Mouse (Mus musculus) splenic B cell, adult 2 months (primary cell): ENCODE results near the gene Znrf1.

Experiments
- DNase-seq: peaks from one replicate; pipeline ENCODE4 v3.0.0-alpha.2; 2011; ENCODE audit warnings: low read depth, low spot score
- H3K27me3 ChIP-seq: 2 replicates; pipeline ENCODE4 v1.6.1; 2012; ENCODE audit warnings: mild to moderate bottlenecking, low read length, moderate library complexity, mixed read lengths; ENCODE audit not compliant: control insufficient read depth, poor library complexity, insufficient read depth, severe bottlenecking
- H3K36me3 ChIP-seq: 2 replicates; pipeline ENCODE4 v1.6.1; 2012; ENCODE audit warnings: mild to moderate bottlenecking, low read length, moderate library complexity, mixed read lengths; ENCODE audit not compliant: control insufficient read depth, poor library complexity, insufficient read depth, severe bottlenecking

The Znrf1 gene

GRCm38 (mm10) chr8:111618273-111618672, 82.4 kb downstream of the Znrf1 start:
- H3K27me3 ChIP-seq, result no peaks in the 10 kb centered on the region
- no peaks in the 10 kb centered on the region for H3K36me3 ChIP-seq
- no peak for DNase-seq

GRCm38 (mm10) chr8:111619936-111620335, 84.0 kb downstream of the Znrf1 start:
- Histone ChIP-seq H3K27me3 (no peaks in the 10 kb centered on the region), H3K36me3 (no peaks in the 10 kb centered on the region)
- DNase-seq, result no peak

DNA sequence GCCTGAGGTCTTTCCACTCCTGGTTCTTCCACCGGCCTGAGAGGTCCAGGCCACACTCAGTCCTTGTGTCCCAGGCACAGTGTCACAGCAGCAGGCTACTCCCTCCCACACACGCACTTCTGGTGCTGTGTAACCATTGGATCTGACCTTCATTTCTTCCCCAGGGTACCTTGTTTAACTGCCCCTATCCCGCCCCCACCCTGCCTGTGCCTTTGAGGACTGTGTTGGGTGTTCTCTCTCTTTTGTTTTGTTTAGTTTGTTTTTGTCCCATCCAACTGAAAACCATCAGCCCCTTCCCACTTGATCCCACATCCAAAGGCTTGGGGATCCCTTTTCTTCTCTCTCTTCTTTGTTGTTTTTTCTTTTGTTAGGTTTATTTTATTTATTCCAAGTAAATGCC, 86.2 kb downstream of the Znrf1 start:
- Histone ChIP-seq H3K27me3 (no peaks in the 10 kb centered on the region), H3K36me3 (no peaks in the 10 kb centered on the region)
- no peak for DNase-seq

GRCm38 (mm10) chr8:111622553-111622952, 86.7 kb downstream of the Znrf1 start:
- DNase-seq, result no peak
- H3K36me3 ChIP-seq, result no peaks in the 10 kb centered on the region
- no peaks in the 10 kb centered on the region for H3K27me3 ChIP-seq

GRCm38 (mm10) chr8:111624081-111624852, 88.4 kb downstream of the Znrf1 start:
- no peaks in the 10 kb centered on the region for H3K27me3 ChIP-seq
- no peak for DNase-seq
- no peaks in the 10 kb centered on the region for H3K36me3 ChIP-seq

- H3K27me3 ChIP-seq, result no peaks in the 10 kb centered on the region
- no peak for DNase-seq
- no peaks in the 10 kb centered on the region for H3K36me3 ChIP-seq
These were observed 88.9 kb downstream of the Znrf1 start for GRCm38 (mm10) chr8:111624853-111625221.

DNA sequence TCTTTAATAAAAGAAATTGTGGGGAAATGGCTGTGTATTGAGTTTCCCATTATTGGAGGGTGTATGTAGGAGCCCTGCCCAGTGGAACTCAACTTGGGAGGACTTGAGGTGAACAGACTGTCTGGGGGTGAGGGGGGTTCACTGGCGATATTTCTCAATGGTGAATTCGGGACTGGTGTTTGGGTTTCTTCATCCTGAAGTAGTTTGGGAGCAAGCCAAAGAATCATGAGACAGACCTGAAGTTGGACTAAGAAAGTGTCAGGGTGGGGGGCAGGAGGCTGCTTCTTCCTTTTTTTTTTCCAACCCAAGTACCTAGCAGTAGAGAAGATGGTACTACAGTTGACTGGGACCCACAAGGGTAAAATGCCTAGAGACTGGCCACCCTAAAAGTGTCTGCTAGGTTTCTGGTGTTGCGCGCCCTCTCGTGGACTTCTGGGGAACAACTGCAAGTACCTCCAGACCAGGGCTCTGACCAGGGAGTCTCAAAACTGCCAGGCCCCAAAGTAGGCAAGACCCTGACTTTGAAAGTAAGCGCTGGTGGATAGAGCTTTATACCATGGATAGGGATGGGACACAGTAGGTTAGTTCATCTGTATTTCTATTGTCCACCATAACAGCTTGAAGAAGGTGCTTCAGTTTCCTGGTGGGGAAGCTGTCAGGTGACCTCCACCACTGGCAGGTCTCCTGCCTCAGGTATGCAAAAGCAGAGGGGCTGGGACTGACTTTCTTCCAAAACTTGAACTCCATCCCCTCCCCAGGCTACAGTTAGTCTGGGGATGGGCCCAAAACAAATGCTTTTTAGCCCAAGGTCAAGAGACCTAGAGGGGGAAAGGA, 90.0 kb downstream of the Znrf1 start:
- H3K36me3 ChIP-seq, result no peaks in the 10 kb centered on the region
- H3K27me3 ChIP-seq, result no peaks in the 10 kb centered on the region
- peak; percentile 87 for DNase-seq

- Histone ChIP-seq H3K27me3 (no peaks in the 10 kb centered on the region), H3K36me3 (no peaks in the 10 kb centered on the region)
- DNase-seq, result no peak
These were observed 90.6 kb downstream of the Znrf1 start for GRCm38 (mm10) chr8:111626528-111626820.

DNA sequence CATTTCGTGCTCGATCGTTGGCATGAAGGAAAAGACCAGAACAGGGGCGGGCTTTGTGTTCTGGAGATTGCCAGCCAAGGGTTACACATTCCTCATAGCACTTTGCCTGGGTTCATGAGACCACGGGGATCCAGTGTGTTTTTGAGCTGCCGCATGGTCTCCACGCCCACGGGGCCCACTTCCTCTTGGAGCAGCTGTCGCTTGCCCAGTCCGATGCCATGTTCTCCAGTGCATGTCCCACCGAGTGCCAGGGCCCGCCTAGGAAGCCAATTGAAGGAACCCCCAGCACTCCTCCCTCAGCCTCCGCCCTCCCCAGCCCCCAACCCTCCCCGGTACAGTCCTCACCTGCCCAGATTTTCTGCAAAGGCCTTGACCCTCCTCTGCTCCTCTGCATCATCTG, 91.0 kb downstream of the Znrf1 start:
- H3K27me3 ChIP-seq, result no peaks in the 10 kb centered on the region
- no peaks in the 10 kb centered on the region for H3K36me3 ChIP-seq
- DNase-seq, result no peak

- H3K36me3 ChIP-seq, result no peaks in the 10 kb centered on the region
- DNase-seq, result no peak
- no peaks in the 10 kb centered on the region for H3K27me3 ChIP-seq
These were observed 92.0 kb downstream of the Znrf1 start for GRCm38 (mm10) chr8:111627923-111628322.

DNA sequence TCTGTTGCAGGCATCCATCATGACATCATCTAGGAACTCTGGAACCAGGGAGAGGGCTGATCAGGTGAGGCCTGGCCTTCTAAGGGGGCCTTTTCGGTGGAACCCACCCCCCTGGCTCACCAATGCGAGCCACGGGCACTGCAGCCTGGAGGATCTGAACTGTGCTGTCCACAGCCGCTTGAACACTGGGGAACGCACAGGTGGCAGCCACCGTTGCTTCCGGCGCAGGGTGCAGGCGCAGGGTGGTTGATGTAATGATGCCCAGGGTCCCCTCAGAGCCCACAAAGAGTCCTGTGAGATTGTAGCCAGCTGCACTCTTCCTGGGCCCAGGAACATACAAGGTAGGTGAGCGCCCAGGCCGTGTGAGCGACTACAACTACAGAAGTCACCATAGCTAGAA, 92.5 kb downstream of the Znrf1 start:
- no peak for DNase-seq
- Histone ChIP-seq H3K36me3 (no peaks in the 10 kb centered on the region), H3K27me3 (no peaks in the 10 kb centered on the region)

DNA sequence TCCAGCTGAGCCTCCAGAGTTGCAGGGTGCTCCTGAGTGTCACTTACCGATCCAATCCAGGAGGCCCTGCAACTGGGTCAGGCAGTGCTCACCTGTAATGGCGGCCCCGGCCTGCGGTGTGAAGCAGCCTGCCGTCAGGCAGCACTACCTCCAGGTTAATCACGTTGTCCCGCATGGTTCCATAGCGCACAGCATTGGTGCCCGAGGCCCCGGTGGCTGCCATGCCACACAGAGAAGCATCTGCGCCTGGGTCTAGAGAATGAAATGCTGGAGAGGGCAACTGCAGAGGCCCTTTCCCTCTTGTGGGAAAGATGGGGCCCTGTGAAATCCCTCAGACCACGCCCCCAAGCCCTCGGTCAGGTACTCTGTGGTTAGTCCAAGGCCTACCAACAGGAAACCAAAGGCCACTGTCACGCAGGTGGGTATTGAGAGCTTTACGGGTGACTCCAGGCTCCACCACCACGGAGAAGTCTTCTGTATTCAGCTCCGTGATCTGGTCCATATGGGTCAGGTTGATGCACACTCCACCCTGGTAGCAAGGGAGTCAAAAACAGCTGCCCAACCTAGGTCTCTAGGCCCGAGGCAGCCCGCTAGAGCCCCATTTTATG, 93.1 kb downstream of the Znrf1 start:
- Histone ChIP-seq H3K27me3 (no peaks in the 10 kb centered on the region), H3K36me3 (no peaks in the 10 kb centered on the region)
- DNase-seq, result no peak

DNA sequence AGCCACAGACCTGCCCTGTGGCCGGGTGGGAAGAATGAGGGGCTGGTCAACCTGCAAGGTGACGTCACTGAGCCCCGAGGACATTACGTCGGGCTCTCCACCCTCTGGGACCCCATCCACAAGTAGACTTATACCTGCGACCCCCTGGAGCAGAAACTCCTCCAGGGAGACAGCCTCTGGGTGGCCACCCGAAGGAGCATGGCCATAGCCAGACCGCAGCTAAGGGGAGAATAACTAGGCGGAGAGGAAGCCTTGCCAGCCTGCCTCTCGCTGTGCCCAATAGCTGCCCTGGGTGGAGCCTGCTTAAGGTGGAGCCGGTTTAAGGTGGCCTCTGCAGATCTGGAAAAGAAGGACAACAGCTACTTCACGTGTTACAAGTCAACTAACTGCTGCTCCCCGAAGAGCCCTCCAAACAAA, 94.2 kb downstream of the Znrf1 start, which contains the start of gene Ldhd:
TSS of gene Ldhd (minus strand) at position 270 of the 417 bp plus-strand sequence.
- Histone ChIP-seq H3K27me3 (no peaks in the 10 kb centered on the region), H3K36me3 (no peaks in the 10 kb centered on the region)
- DNase-seq, result no peak

GRCm38 (mm10) chr8:111631589-111631988, 95.7 kb downstream of the Znrf1 start:
- no peaks in the 10 kb centered on the region for H3K36me3 ChIP-seq
- no peaks in the 10 kb centered on the region for H3K27me3 ChIP-seq
- DNase-seq, result no peak

GRCm38 (mm10) chr8:111632976-111633375, 97.1 kb downstream of the Znrf1 start:
- no peaks in the 10 kb centered on the region for H3K36me3 ChIP-seq
- no peak for DNase-seq
- H3K27me3 ChIP-seq, result no peaks in the 10 kb centered on the region
